Mouse (Mus musculus) T-helper 17 cell (primary cell): ENCODE measurements around the gene Ranbp3.

Experiments
- in situ Hi-C, 2 experiments: fragments of 300-600 bp; cut with MboI, MseI; formaldehyde crosslinking; loops; 1 replicate in 1 of 2; 2 replicates in 1 of 2; pipeline ENCODE4 v1.15.1; 2025; ENCODE audit warnings: high pct_unique_total_duplicates in 2 of 2

Ranbp3 gene

DNA sequence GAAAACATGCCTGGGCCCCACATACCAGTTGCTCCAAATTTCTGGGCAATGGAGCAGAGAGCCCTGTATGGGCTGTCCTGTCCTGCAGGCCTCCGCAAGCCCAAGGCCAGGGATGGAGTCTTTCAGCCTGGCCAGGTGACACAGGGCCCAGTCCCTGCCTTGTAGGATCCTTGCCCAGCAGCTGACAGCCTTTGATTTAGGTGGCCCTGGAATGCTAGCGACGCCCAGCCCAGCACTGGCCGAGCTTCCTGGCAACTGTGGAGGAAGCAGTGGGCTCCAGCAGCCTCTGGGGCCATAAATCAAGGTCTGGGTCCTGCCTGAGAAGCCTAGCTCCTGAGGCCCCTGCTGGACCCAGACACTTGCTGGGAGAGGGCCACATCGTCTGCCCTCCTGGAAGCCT lies 49.3 kb downstream of the Ranbp3 start:
- in situ Hi-C loops = loop anchor here in 1 of 2 experiments (5.0 kb wide), 1 partner anchor 95 kb away; the partner anchor contains the start of genes Catsperd and Lonp1

DNA sequence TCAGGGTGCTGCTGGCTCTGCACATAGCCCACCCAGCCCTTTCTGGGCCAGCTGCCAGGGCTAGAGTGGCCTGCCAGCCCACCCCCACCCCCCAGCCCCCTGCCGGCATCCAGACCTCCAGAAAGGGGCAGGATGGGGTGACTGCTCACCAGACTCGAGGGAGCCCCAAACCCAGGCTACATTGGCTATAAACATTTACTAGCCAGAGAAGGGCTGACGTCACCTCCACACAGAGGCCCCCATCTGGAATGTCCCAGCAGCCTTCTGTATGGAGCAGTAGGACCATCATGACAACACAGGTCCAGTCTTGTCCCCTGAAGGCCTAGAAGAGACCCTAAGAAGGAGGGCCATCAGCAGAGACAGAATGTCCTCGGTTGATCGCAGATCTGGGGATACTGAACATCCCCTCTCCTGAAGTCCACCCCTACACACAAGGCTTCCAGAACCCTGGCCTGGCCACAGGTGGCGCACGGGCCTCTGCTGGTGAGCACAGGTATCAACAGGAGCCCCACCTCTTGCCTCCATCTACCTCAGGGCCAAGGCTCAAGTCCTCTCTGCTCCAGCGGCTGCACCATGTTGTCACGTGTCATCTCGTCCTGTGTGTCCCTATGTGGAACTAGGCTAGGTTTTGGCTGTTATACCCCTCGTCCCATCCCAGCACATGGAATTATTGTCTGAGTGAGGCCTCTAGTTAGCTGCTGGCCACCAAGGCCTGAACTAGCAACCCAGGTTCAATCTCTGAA lies 50.5 kb downstream of the Ranbp3 start:
- in situ Hi-C loops = loop anchor here in 1 of 2 experiments (5.0 kb wide), 1 partner anchor 96 kb away; the partner anchor contains the start of genes Catsperd and Lonp1

DNA sequence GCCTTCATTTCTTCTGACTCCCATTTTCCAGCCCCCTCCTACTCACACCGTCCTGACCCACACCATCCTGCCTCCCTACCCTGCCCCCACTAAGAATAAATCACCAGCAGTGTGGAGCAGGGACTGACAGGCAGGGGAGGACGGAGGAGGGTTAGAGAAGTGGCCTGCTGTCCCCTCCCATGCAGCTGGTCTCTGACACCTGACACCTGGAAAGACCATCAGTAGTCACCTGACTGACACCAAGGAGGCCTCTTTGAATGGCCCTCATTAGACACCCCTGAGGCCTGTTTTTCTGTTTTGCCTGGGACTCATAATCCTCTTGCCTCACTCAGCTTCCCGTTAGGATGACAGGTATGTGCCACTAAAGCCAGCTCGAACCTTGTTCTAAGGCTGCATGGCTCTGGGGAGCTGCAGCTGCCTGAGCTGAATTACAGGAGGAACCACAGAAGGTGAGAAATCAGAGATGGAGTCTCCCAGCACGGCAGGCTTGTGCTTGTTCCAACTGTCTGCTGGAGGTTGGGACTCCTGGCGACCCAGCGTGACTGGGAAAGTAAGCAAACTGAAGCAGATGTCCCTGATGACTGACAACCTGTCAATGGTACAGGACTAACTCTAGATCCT lies 54.0 kb downstream of the Ranbp3 start:
- in situ Hi-C loops = no loop called here

DNA sequence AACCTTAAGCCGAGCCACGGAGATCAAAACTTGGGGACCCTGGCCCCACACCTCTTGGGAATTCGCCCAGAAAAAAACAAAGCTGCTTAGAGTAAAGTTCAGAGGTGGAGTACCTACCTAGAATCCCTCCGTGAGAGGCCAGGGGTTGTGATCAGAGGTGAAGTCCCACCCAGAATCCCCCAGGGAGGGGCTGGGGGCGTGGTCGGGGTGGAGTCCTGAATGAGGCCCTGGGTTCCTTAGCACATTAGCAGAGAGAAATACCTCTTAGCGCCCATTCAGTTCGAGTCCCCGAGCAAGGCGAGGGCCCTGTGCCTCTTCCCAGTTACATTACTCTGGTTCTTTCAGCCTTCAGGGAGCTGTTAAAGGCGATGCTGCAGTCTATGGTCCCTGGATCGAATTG lies 54.6 kb downstream of the Ranbp3 start:
- in situ Hi-C loops = no loop called here

DNA sequence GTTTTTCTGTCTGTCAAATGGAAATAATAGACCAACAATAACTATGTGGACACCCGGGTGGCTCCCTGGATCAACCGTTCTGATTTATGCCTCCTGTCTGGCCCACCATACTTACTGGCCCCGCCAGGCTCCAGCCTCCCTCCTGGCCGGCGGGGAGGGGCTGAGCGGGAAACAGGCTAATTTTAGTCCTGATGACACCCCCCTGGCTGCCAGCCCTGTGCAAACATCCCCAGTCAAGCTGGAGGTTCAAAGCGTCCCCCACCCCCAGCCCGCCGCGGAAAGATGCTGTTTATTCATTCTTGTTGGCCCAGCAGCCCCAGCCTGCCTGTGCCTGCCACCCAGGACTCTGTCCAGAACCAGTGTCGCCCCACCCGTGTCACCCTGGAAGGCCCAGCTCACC lies 55.0 kb downstream of the Ranbp3 start:
- in situ Hi-C loops = no loop called here

DNA sequence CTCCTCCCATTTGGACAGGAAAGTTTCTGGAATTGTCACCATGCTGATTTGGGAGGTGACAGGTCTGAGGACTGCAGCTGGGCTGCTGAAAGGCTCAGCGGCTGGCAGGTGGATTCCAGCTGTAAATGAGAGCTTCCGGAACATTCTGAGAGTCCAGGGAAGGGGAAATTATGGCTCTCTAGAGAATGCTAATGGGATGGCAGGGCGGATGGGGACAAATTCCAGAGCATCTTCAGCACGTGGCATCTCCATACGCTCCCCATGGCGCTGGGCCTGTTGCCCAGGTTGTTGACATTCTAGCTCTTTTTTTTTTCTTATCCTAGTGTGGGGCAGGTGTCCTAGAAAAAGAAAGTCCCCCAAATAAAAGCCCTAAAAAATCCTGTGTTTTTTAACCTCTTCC lies 56.1 kb downstream of the Ranbp3 start:
- in situ Hi-C loops = no loop called here

DNA sequence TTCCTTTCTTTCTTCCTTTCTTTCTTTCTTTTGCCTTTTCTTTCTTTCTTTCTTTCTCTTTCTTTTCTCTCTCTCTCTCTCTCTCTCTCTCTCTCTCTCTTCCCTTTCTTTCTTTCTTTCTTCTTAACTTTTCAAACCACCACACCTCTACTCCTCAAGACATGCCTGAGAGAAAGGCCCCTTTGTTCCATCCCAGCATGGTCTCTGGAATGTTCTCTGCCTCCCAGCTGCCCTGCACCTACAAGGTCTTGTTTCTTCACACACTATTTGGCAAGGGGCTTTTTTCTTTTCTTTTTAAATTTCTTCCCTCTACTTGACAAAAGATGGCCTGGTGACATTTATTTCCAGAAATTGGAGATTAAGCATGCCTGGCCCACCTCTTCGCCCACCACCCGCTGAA lies 56.6 kb downstream of the Ranbp3 start:
- in situ Hi-C loops = no loop called here

DNA sequence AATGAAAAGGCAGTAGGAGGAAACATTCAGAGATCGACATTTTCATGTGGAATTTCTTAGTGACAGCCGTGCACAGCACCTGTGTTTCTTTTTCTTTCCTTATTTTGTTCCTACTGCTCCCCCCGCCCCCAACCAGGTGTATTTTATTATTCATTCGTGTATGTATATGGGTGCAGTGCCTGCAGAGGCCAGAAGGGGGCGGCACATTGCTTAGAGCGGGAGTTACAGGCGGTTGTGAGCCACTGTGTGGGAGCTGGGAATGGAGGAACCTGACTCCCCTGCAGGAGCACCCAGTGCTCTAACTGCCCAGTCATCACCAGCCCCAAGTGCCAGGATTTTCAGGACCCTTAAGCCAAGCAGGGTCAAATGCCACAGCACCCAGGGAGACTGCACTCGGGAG lies 63.4 kb downstream of the Ranbp3 start:
- in situ Hi-C loops = no loop called here

DNA sequence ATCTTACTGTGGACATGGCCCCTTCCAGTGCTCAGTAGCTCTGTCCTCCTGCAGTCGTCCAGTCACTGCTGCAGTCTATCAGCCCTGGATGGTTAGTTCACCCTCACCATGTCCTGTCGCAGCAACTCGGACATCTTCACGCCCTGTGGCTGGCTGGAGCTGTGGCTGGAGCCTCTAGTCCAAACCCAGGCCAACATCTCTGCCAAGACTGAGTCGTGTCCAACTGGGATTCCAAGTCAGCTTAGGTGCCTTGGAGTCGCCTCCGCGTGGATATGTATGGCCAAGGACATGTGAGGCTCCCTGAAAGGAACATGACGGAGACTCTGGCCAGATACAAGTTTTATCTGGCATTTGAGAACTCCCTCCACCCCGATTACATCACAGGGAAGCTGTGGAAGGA lies 65.1 kb downstream of the Ranbp3 start:
- in situ Hi-C loops = no loop called here

DNA sequence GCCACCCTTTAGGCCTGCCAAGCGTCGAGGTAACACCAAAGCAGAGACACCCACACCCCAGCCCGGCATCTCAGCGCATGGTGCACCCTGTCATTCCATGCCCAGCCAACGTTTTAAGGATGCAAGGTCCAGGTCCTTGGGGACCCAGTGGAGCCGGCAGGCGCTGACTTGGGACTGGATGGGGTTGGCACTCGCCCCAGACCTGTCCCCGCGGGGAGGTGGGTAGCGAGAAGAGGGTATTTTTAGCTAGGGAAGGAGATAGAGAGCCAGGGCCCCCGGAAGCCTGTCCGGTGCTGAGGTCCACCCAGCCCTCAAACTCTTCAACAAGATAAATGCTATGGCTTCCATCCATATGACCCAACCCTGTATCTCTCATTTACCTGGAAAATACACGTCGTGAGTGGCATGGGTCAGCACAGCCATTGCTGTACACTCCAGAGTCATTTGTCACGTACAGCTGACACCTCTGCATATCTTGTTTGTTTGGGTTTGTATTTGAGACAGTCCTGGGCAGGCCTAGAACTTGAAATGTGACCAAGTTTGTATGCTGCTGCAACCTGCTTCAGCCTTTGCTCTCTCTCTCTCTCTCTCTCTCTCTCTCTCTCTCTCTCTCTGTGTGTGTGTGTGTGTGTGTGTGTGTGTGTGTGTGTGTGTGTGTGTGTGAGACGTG lies 67.2 kb downstream of the Ranbp3 start:
- in situ Hi-C loops = no loop called here

DNA sequence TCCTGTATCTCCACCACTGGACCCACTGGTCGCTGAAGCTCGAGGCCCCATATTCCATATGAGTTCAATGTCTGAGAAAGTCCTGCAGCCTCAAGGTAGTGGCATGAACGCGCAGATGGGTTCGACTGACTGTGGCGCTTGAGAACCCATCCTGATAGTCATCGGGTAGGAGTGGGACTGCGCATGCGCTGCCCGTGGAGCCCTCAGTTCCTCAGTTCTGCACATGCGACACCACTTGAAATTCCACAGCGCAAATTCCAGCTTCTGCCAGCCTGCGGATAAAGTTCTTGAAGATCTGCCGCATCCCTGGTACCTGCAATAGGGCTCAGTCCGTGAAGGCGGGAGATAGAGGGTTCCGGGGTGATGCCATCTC lies 67.7 kb downstream of the Ranbp3 start:
- in situ Hi-C loops = no loop called here

DNA sequence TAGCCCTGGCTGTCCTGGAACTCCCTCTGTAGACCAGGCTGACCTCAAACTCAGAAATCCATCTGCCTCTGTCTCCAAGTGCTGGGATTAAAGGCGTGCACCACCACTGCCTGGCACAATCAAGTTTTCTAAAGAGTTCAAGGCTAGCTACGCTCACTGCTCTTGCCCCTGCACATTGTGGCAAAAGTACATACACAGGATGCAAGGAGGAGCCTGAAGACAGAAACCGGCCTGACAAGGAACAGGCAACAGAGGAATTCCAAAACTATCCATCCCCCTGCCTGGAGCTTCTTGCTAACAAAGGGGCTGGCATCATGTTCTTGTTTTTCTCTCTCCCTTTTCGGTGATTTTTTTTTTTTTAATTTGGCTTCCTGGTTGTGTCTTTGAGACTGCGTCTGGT lies 71.1 kb downstream of the Ranbp3 start:
- in situ Hi-C loops = no loop called here

DNA sequence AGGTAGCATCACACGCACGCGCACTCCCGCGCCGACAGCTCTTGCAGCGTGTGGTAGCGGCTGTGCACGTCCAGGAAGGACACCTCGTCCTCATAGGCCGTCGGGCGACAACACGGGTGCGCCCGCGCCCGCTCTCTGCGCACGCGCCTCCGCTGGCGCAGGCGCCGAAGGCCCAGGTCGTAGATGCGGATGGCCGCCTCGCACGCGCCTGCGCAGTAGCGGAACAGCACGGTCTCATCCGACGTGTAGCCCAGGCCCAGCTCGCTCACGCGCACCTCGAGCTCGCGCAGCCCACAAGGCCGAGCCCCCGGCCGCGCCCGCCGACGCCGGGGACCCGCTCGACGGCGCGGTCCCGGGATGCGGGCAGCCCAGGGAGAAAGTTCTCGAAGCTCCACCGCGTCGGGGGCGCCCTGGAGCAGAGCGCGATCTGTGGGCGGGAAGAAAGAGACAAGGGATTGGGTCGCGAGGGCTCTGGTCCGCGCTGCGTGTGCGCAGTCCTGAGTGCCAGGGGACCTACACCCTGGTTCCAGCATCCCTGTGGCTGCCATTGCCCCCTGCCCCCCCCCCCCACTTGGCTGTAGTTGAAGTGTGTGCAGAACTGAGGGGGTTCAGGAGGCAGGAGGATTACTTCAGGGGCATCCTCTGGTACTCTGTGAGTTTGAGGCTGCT lies 78.4 kb downstream of the Ranbp3 start:
- in situ Hi-C loops = no loop called here

DNA sequence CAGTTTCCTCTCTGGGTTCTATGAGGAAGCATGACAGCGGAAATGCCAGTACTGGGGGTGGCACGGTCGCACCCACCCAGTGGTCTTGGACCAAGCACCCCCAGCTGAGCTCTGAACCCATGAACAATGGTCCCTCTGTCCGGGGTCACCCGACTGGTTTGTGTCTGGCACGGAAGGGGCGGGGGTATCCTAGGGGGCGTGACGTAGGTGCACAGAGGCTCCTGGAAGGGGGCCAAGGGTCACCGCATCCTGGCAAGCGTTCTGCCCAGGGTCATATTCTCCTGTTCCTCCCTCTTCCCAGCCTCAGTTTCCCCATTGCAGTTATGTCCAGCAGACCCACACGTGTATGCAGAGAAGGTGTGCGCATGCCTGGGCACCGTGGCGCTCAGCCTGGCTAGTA lies 80.4 kb downstream of the Ranbp3 start:
- in situ Hi-C loops = no loop called here

DNA sequence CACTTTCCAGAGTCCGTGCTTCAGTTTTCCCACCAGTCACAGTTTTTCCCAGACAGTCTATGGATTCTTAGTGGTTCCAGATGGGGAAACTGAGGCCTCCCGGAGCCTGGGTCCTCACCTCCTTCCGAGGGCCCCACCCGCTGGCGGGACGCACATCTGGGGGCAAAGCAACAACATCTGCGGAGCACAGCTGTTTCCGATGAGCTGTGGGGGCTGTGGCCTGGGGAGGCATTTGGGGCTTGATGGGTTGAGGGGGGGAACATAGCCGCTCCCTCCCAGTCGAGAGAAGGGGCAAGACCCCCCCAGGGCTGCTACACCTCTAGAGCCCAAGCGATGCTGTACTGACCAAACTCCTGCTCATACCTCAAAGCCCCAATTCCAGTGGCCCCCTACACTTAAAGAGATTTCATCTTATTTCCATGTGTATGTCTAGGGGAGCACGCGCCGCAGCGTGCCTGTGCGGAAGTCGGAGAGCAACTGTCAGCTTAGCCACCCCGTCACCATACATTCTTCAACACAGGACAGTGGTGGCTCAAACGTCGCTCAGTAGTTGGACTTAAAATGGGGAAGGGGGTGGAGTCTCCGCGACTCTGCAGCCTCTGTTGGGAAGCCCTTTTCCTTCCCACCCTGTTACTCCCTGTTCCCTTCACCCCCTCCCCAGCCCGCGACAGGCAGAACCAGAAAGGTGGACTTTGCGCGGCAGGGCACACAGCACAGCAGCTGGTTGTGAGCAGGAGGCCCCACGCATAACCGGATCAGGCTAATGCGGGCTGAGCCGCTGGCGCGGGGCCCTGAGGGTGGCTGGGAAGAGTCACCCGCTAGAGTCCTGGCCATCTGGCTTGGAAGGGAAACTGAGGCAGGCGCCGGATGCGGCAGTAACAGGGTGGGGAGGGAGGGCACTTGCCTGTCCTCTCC lies 81.4 kb downstream of the Ranbp3 start:
- in situ Hi-C loops = no loop called here

DNA sequence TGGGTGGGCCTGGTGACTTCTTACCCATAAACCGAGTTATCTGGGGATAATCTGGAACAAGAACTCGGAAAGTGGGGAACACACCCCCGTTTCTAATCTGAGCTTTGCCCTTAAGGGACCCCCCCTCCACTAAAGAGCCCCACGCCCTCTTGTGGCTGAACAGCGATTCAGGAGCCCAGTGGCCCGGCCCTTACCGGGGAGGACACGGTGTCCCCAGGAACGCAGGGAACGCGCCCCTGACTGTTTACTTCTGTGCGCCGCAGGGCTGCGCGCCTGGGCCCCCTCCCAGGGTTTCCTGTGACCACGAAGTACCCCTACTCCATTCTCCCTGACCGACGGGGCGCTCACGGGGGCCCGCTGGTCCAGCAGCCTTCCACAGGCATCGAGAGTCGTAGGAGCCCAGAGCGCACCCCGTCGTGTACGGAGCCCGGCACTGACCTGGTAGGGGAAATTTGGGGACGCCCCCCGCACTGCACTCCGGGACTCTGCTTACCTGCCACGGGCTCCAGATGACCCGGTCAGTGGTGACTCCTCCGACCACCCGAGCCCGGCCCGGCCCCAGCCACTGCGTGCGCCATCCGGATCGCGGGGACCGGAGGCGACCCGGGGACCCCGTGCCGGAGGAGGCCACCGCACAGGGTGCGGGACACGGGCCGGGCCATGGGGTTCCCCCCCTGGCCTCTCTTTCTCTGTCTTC lies 83.8 kb downstream of the Ranbp3 start:
- in situ Hi-C loops = no loop called here

DNA sequence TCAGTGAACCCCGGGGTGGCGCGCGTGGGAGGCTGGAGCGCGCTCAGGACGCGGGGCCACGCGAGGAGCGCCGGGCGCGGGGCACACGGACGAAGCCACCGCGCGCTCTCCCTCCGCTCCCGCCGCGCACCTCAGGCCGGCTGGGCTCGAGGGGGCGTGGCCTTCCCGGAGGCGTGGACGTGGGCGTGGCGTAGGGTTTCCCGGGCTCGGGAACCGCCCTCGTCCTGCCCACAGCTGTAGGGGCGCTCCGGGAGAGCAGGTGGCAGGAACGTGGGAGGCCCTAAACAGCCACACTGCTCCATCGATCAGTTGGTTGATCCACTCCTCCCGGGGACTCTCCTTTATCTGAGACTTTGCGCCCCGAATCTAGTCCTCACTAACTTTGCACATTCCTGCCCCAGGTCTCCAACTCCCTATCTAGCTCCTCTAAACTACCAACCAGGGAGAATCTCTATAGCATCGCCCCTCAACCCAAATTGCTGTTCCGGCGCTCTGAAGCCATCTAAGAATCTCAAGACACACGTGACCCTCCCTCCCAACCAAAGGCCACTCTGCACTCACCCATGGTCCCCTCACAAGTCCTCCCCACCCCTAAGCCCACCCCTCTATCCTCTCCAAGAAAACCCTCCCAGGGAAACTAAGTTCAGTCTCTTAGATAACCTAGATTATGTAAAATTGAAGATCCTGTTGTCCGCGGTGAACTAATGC lies 84.5 kb downstream of the Ranbp3 start, which contains the start of gene Nrtn:
Gene Nrtn, minus strand, starts transcription at position 115 of the 708 bp plus-strand sequence.
- in situ Hi-C loops = no loop called here

DNA sequence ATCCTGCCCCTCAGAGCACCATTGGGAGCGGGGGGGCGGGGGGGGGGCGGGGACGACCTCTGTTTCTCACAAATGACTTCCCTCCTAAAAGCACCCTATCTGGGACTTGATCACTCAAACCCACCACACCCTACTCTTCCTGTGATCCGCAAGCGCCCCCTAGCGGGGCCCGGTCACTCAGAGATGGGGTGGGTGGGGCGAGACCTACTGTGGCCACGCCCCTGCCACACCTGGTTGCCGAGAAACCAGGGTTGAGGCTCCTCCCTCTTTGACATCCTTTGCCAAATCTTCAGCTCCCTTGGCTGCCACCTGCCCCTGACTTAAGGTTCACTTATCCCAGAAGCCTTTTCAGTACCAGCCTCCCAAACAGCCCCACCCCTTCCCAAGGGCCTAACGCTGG lies 85.0 kb downstream of the Ranbp3 start:
- in situ Hi-C loops = no loop called here

DNA sequence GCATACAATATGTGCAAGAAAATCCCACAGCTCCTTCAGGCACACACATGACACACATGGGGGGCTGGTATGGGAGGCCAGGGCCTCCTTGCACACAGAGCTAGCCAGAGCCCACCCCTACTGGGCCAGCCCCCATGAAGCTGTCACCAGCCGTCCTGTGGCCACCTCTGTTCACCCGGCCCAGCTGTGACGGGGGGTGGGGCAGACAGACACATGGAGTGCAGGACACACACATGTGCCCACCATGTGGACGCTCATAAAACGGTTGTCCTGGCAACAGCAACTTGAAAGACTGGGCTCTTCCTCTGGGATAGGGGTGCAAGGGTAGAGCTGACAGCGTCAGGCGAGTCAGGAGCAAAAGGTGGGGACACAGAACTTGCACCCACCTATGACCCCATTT lies 86.2 kb downstream of the Ranbp3 start:
- in situ Hi-C loops = no loop called here

DNA sequence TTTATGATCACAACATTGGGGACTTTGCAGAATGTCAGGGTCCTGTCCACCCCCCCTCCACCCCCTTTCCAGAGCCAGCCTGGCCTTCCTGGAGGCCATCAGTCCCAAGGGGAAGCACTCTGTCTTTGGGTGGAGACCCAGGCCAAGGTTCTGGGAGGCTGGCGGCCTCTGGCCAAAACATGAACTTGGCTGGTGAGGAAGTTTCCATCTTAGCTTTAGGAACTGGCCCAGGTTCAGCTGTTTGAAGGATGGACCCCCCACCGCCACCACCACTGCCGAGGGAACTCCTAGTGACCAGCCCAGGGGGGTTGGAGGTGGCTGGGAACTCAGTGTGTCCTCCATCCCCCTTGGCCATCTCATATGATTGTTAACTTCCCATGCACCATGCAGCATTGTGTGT lies 88.0 kb downstream of the Ranbp3 start:
- in situ Hi-C loops = loop anchor here in 1 of 2 experiments (5.0 kb wide), 1 partner anchor 44 kb away; the partner anchor contains the start of genes Ndufa11 and Vmac
